Mouse (Mus musculus): ENCODE data around the gene Upf3a.
"Not testable (repeated sequence)": the region's sequence is repeated elsewhere in the genome, so short reads cannot be mapped to it uniquely, and the experiment has no call there.

Upf3a gene

GRCm38 (mm10) chr8:13785250-13785763 is at the start of gene Upf3a:
Gene Upf3a (plus strand): TSS chr8:13785615.
- DNase-seq (ENCODE audit: low read depth): peak; percentile 98

- DNase-seq (ENCODE audit: low read depth): peak; percentile 41
Measured at GRCm38 (mm10) chr8:13740323-13740770, 45.1 kb upstream of the Upf3a start.

GRCm38 (mm10) chr8:13740817-13741613 is 44.4 kb upstream of the Upf3a start:
- no peak for DNase-seq (ENCODE audit: low read depth)

- not testable (repeated sequence) for DNase-seq (ENCODE audit: low read depth)
Measured at GRCm38 (mm10) chr8:13746212-13746611, 39.2 kb upstream of the Upf3a start.

- peak; percentile 73 for DNase-seq (ENCODE audit: low read depth)
Measured at GRCm38 (mm10) chr8:13747626-13748025, 37.8 kb upstream of the Upf3a start.

GRCm38 (mm10) chr8:13753680-13754079 is 31.7 kb upstream of the Upf3a start:
- DNase-seq (ENCODE audit: low read depth): peak; percentile 91

- no peak for DNase-seq (ENCODE audit: low read depth)
Measured at GRCm38 (mm10) chr8:13756480-13756879, 28.9 kb upstream of the Upf3a start.

GRCm38 (mm10) chr8:13756982-13757804 is 28.2 kb upstream of the Upf3a start, which contains the start of gene Cdc16:
Gene Cdc16 (plus strand): TSS chr8:13757676.
- peak; percentile 93 for DNase-seq (ENCODE audit: low read depth)

- DNase-seq (ENCODE audit: low read depth): peak; percentile 87
Measured at GRCm38 (mm10) chr8:13757805-13758727, 27.3 kb upstream of the Upf3a start.

GRCm38 (mm10) chr8:13769206-13769605 is 16.2 kb upstream of the Upf3a start:
- DNase-seq (ENCODE audit: low read depth): no peak

GRCm38 (mm10) chr8:13780536-13780935 is 4.9 kb upstream of the Upf3a start:
- DNase-seq (ENCODE audit: low read depth): peak; percentile 54

- DNase-seq (ENCODE audit: low read depth): peak; percentile 100
Measured at GRCm38 (mm10) chr8:13785764-13786299, 417 bp downstream of the Upf3a start.

GRCm38 (mm10) chr8:13789606-13790005 is 4.2 kb downstream of the Upf3a start:
- DNase-seq (ENCODE audit: low read depth): no peak

- DNase-seq (ENCODE audit: low read depth): no peak
Measured at GRCm38 (mm10) chr8:13793097-13793745, 7.8 kb downstream of the Upf3a start.

- DNase-seq (ENCODE audit: low read depth): no peak
Measured at GRCm38 (mm10) chr8:13793746-13794101, 8.3 kb downstream of the Upf3a start.

- DNase-seq (ENCODE audit: low read depth): no peak
Measured at GRCm38 (mm10) chr8:13797676-13798075, 12.3 kb downstream of the Upf3a start.

GRCm38 (mm10) chr8:13799566-13799965 is 14.2 kb downstream of the Upf3a start:
- no peak for DNase-seq (ENCODE audit: low read depth)

- DNase-seq (ENCODE audit: low read depth): no peak
Measured at GRCm38 (mm10) chr8:13828598-13829172, 43.3 kb downstream of the Upf3a start.

GRCm38 (mm10) chr8:13838289-13838688 is 52.9 kb downstream of the Upf3a start, which contains the start of gene AF366264:
Gene AF366264 (minus strand): TSS chr8:13838389.
- DNase-seq (ENCODE audit: low read depth): not testable (repeated sequence)

- not testable (repeated sequence) for DNase-seq (ENCODE audit: low read depth)
Measured at GRCm38 (mm10) chr8:13843286-13843685, 57.9 kb downstream of the Upf3a start.

Measured in NIH3T3 (cell line).